Mouse (Mus musculus) midbrain, postnatal 0 days (tissue): ENCODE results near the gene Lrrc55. TPM values are rescaled to one million over a fixed set of nuclear protein-coding genes. Genes with fewer than 3 reads are reported as not detected.

Experiments
- ATAC-seq: fragments of 200-750 bp; cut with Nextera tagmentation; 2 replicates; pipeline ENCODE4 v1.8.0; 2017; ENCODE audit warnings: moderate number of reproducible peaks, mild to moderate bottlenecking, moderate TSS enrichment, moderate library complexity; ENCODE audit not compliant: low FRiP score
- DNase-seq: peaks from one replicate; pipeline ENCODE4 v3.0.0-alpha.2; 2015; ENCODE audit warnings: low spot score
- H3K27ac ChIP-seq: fragments of 300-500 bp; sonication (generic); 2 replicates; pipeline ENCODE4 v1.5.1; 2014; ENCODE audit warnings: low read depth, mild to moderate bottlenecking, low read length, mixed read lengths
- H3K27me3 ChIP-seq: fragments of 300-500 bp; sonication (generic); 2 replicates; pipeline ENCODE4 v1.6.1; 2014; ENCODE audit warnings: low read length, control low read depth, mixed read lengths; ENCODE audit not compliant: insufficient read depth
- H3K36me3 ChIP-seq: fragments of 300-500 bp; sonication (generic); 2 replicates; pipeline ENCODE4 v1.6.1; 2014; ENCODE audit warnings: low read length, control low read depth, mixed read lengths; ENCODE audit not compliant: insufficient read depth
- H3K4me1 ChIP-seq: fragments of 300-500 bp; sonication (generic); 2 replicates; pipeline ENCODE4 v1.6.1; 2014; ENCODE audit warnings: mild to moderate bottlenecking, control low read depth, antibody characterized with exemption, low read length, mixed read lengths; ENCODE audit not compliant: insufficient read depth
- H3K4me2 ChIP-seq: fragments of 300-500 bp; sonication (generic); 2 replicates; pipeline ENCODE4 v1.6.1; 2014; ENCODE audit warnings: low read depth, mild to moderate bottlenecking, low read length, mixed read lengths; ENCODE audit not compliant: poor library complexity, severe bottlenecking
- H3K4me3 ChIP-seq: fragments of 300-500 bp; sonication (generic); 2 replicates; pipeline ENCODE4 v1.5.1; 2014; ENCODE audit warnings: low read depth, mild to moderate bottlenecking, low read length, moderate library complexity
- H3K9ac ChIP-seq: fragments of 300-500 bp; sonication (generic); replicated peaks from 2 replicates; pipeline ENCODE4 v1.6.1; 2014; ENCODE audit warnings: mild to moderate bottlenecking, low read length, moderate library complexity, mixed read lengths; ENCODE audit not compliant: poor library complexity, severe bottlenecking
- H3K9me3 ChIP-seq: fragments of 300-500 bp; sonication (generic); 2 replicates; pipeline ENCODE4 v1.6.1; 2016; ENCODE audit warnings: low read length, control low read depth
- CTCF ChIP-seq: IDR thresholded peaks from 2 replicates; pipeline ENCODE4 v1.5.1; 2016; ENCODE audit warnings: antibody characterized with exemption, mild to moderate bottlenecking
- WGBS: fragments of 180-500 bp; shearing (Covaris S2); extraction: QIAGEN DNeasy Blood & Tissue Kit; methylation state at CpG from one replicate; pipeline ENCODE4 v1.1.7; 2014; 5-methylcytosine and 5-hydroxymethylcytosine counted together
- polyA plus RNA-seq: library from polyadenylated mRNA; unstranded; fragments of >200 nt; fragmentation: Nextera tagmentation; extraction: Ambion mirVana; gene quantifications from 2 replicates; pipeline ENCODE4 v1.2.1, GENCODE M21; 2015
- total RNA-seq: library from RNA; depleted of rRNA; stranded (reverse); fragments of >200 nt; gene quantifications from 2 replicates; pipeline ENCODE4 v1.2.3, GENCODE M21; 2014

Lrrc55 gene
- total and polyA plus RNA-seq, 2 experiments from 2014 or later: 11.5 to 32.3 TPM

DNA sequence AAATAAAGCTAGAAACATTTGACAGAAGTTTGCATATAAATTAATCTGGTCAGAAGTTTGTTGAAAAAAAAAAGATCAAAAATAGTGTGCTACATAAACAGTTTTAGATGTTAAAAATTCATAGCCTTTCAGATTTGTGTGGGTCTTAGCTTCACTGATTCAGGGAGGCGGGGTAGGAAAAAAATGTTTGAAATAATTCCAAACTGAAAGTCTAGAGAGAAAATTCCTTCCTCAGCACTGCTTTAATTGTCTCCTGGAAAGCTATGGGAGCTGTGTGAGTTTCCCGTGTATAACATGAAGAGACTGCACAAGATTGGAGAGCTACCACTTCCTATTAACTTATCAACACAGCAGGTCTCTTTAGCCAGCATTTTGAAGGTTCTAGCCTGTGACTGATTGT lies 49.5 kb downstream of the Lrrc55 start:
- no peaks in the 10 kb centered on the region; the same call in 1 of the 2 replicates for H3K27me3 ChIP-seq
- ATAC-seq: no peak

DNA sequence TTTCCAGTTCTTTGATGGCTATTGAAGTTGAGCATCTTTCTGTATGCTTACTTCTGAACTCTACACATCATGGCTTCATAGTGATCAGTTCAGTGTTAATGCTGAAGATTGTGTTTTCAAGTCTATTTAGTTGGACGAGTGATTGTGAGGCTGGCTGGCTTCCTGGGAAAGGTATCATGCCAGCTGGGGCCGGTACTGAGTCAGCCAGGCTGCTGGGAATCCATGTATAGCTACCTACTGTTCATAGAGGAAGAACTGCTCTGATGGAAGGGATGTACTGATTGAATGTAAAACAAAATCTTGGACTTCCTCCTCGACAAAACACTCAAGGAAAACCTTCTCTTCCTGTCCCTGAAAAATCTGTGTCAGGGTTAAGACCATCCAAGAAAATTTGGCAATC lies 51.7 kb downstream of the Lrrc55 start:
- no peak overlapping the region for H3K9ac ChIP-seq
- no peak overlapping the region for H3K4me3 ChIP-seq
- no peaks in the 10 kb centered on the region for H3K9me3 ChIP-seq
- no peak for TF ChIP-seq CTCF
- no peak overlapping the region for H3K27ac ChIP-seq
- no peaks in the 10 kb centered on the region for H3K36me3 ChIP-seq
- no peaks in the 10 kb centered on the region; the same call in 1 of the 2 replicates for H3K27me3 ChIP-seq
- WGBS: 82% methylated on average over 3 of the region's 3 CpGs
- DNase-seq (no peak), ATAC-seq (no peak)
- no peak overlapping the region for H3K4me2 ChIP-seq
- H3K4me1 ChIP-seq: no peaks in the 10 kb centered on the region

More for the DNA sequence above, 49.5 kb downstream of the Lrrc55 start:
- Histone ChIP-seq H3K4me2 (no peak overlapping the region), H3K4me1 (no peaks in the 10 kb centered on the region), H3K4me3 (no peak overlapping the region), H3K36me3 (no peaks in the 10 kb centered on the region), H3K9me3 (no peaks in the 10 kb centered on the region), H3K27ac (no peak overlapping the region), H3K9ac (no peak overlapping the region)
- WGBS: 66% methylated on average over 2 of the region's 2 CpGs
- DNase-seq: no peak
- no peak for TF ChIP-seq CTCF

GRCm38 (mm10) chr2:85144908-85145307 lies 52.1 kb downstream of the Lrrc55 start:
- TF ChIP-seq CTCF: no peak
- no peak for ATAC-seq
- Histone ChIP-seq H3K36me3 (no peaks in the 10 kb centered on the region), H3K9me3 (no peaks in the 10 kb centered on the region), H3K27me3 (no peaks in the 10 kb centered on the region; the same call in 1 of the 2 replicates), H3K4me3 (no peak overlapping the region), H3K4me1 (no peaks in the 10 kb centered on the region), H3K9ac (no peak overlapping the region), H3K27ac (no peak overlapping the region), H3K4me2 (no peak overlapping the region)
- no peak for DNase-seq
- 84% methylated on average over 2 of the region's 2 CpGs for WGBS

DNA sequence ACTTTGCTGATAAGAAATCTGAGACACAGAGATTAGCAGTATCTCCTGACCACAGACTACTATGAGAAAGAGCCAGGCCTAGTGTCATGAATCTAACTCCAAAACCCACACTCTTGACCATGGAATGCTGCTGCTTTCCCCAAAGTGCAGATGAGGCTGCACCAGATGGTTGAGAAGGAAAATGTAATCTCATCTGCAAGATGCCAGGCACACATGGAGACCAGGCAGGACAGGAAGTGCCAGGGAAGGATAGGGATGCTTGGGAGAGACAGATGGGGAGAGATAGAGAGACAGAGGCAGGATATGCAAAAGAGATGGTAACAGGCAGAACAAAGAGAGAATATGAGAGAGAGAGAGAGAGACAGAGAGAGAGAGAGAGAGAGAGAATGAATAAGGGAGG lies 56.2 kb downstream of the Lrrc55 start:
- DNase-seq (no peak), ATAC-seq (no peak)
- Histone ChIP-seq H3K27me3 (no peaks in the 10 kb centered on the region; the same call in 1 of the 2 replicates), H3K27ac (no peak overlapping the region), H3K4me2 (no peak overlapping the region), H3K9me3 (no peaks in the 10 kb centered on the region), H3K4me1 (no peaks in the 10 kb centered on the region), H3K4me3 (no peak overlapping the region), H3K36me3 (no peaks in the 10 kb centered on the region), H3K9ac (no peak overlapping the region)
- no peak for TF ChIP-seq CTCF

DNA sequence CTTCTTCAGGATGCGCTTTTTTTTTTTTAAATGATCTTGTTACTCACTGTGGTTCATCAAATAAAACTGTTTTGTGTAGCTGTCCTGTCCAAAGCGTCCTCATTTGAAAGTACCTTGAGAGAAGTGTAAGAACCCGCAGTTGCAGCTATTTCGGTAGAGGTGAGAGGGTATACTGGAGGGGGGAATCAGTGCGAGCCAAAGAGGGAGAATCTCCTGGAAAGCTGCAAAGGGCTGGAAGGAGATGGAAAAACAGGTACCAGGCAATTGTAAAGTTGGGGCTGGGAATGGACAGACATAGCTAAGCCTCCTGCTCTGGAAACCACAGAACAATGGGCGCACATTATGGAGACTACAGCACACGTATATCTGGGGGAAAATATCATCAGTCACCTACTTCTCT lies 57.2 kb downstream of the Lrrc55 start:
- Histone ChIP-seq H3K9me3 (no peaks in the 10 kb centered on the region), H3K36me3 (no peaks in the 10 kb centered on the region), H3K9ac (no peak overlapping the region), H3K4me1 (no peaks in the 10 kb centered on the region), H3K27me3 (no peaks in the 10 kb centered on the region; the same call in 1 of the 2 replicates), H3K4me3 (no peak overlapping the region), H3K27ac (no peak overlapping the region), H3K4me2 (no peak overlapping the region)
- DNase-seq: no peak
- 80% methylated on average over 7 of the region's 7 CpGs for WGBS
- no peak for TF ChIP-seq CTCF
- ATAC-seq: no peak

DNA sequence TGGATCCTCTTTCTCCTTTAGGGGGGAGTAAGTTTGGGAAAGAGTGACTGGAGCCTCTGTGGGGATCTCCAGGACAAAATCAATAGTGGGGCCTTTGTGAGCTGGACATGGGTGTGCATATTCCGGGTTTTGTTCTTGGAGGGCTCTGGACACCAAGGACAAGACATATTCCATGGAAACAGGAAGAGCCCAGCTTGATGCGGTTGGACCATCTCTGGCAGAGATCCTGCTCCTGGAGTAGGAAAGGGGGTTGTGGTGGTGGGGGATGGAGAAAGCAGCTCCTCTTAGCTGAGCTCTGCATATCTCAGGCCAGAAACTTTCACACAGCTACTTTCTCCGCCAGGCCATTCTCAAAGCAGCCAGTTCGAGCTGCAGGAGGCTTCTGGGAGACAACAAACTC lies 57.6 kb downstream of the Lrrc55 start:
- ATAC-seq: no peak
- Histone ChIP-seq H3K4me1 (no peaks in the 10 kb centered on the region), H3K27ac (no peak overlapping the region), H3K36me3 (no peaks in the 10 kb centered on the region), H3K9me3 (no peaks in the 10 kb centered on the region), H3K9ac (no peak overlapping the region), H3K27me3 (no peaks in the 10 kb centered on the region; the same call in 1 of the 2 replicates), H3K4me3 (no peak overlapping the region), H3K4me2 (no peak overlapping the region)
- WGBS: 70% methylated on average over 4 of the region's 4 CpGs
- no peak for TF ChIP-seq CTCF
- DNase-seq: no peak
